Mouse (Mus musculus): ENCODE data around the gene Fam107b. TPM values are rescaled to one million over a fixed set of nuclear protein-coding genes. Genes with fewer than 3 reads are reported as not detected.

Gene Fam107b
- polyA plus RNA-seq, 1 experiment from 2014 or later = 21.8 TPM

GRCm38 (mm10) chr2:3723391-3724106, 153.3 kb downstream of the Fam107b start:
- H3K27ac ChIP-seq (ENCODE audit: low read depth, low read length) = no peak overlapping the region
- ATAC-seq = no peak
- H3K4me3 ChIP-seq (ENCODE audit: low read depth, low read length) = no peak overlapping the region
- peaks cover 4% of the 10 kb centered on the region; the same call in 1 of the 2 replicates for H3K4me1 ChIP-seq (replicated peaks; ENCODE audit: control insufficient read depth, insufficient read depth, low read length)
- no peaks in the 10 kb centered on the region for H3K9me3 ChIP-seq (ENCODE audit: control insufficient read depth)
- H3K9ac ChIP-seq (ENCODE audit: low read depth, low read length) = no peak overlapping the region
- no peak overlapping the region for H3K4me2 ChIP-seq (replicated peaks; ENCODE audit: low read depth)
- WGBS = 65% methylated on average over 8 of the region's 8 CpGs
- no peak for TF ChIP-seq CTCF (IDR thresholded peaks at IDR 0.05; ENCODE audit: low read depth)
- H3K36me3 ChIP-seq (ENCODE audit: control insufficient read depth, insufficient read depth) = no peaks in the 10 kb centered on the region
- no peaks in the 10 kb centered on the region for H3K27me3 ChIP-seq (replicated peaks; ENCODE audit: control insufficient read depth, insufficient read depth, low read length)

GRCm38 (mm10) chr2:3726501-3727078, 156.3 kb downstream of the Fam107b start:
- 0 out of 2 replicates have a peak, but pooled peaks have one; percentile 28 for ATAC-seq
- Histone ChIP-seq H3K27ac (ENCODE audit: low read depth, low read length) (0 out of 2 replicates have a peak overlapping the region, but pooled peaks have one; percentile 50), H3K4me1 (replicated peaks; ENCODE audit: control insufficient read depth, insufficient read depth, low read length) (peaks cover 4% of the 10 kb centered on the region; the same call in 1 of the 2 replicates), H3K4me2 (replicated peaks; ENCODE audit: low read depth) (0 out of 2 replicates have a peak overlapping the region, but pooled peaks have one; percentile 2), H3K4me3 (ENCODE audit: low read depth, low read length) (no peak overlapping the region), H3K9me3 (ENCODE audit: control insufficient read depth) (no peaks in the 10 kb centered on the region), H3K9ac (ENCODE audit: low read depth, low read length) (0 out of 2 replicates have a peak overlapping the region, but pooled peaks have one; percentile 32), H3K27me3 (replicated peaks; ENCODE audit: control insufficient read depth, insufficient read depth, low read length) (no peaks in the 10 kb centered on the region), H3K36me3 (ENCODE audit: control insufficient read depth, insufficient read depth) (no peaks in the 10 kb centered on the region)
- 43% methylated on average over 13 of the region's 13 CpGs for WGBS
- no peak for TF ChIP-seq CTCF (IDR thresholded peaks at IDR 0.05; ENCODE audit: low read depth)

GRCm38 (mm10) chr2:3727225-3727930, 157.1 kb downstream of the Fam107b start:
- Histone ChIP-seq H3K4me2 (replicated peaks; ENCODE audit: low read depth) (no peak overlapping the region), H3K27ac (ENCODE audit: low read depth, low read length) (no peak overlapping the region), H3K9me3 (ENCODE audit: control insufficient read depth) (no peaks in the 10 kb centered on the region), H3K36me3 (ENCODE audit: control insufficient read depth, insufficient read depth) (no peaks in the 10 kb centered on the region), H3K4me3 (ENCODE audit: low read depth, low read length) (no peak overlapping the region), H3K27me3 (replicated peaks; ENCODE audit: control insufficient read depth, insufficient read depth, low read length) (no peaks in the 10 kb centered on the region), H3K9ac (ENCODE audit: low read depth, low read length) (no peak overlapping the region), H3K4me1 (replicated peaks; ENCODE audit: control insufficient read depth, insufficient read depth, low read length) (peaks cover 4% of the 10 kb centered on the region; the same call in 1 of the 2 replicates)
- no peak for TF ChIP-seq CTCF (IDR thresholded peaks at IDR 0.05; ENCODE audit: low read depth)
- ATAC-seq = no peak
- WGBS = 67% methylated on average over 5 of the region's 5 CpGs

- H3K4me1 ChIP-seq (replicated peaks; ENCODE audit: control insufficient read depth, insufficient read depth, low read length) = peaks cover 4% of the 10 kb centered on the region; the same call in 1 of the 2 replicates
- no peaks in the 10 kb centered on the region for H3K36me3 ChIP-seq (ENCODE audit: control insufficient read depth, insufficient read depth)
- H3K9me3 ChIP-seq (ENCODE audit: control insufficient read depth) = no peaks in the 10 kb centered on the region
- no peaks in the 10 kb centered on the region for H3K27me3 ChIP-seq (replicated peaks; ENCODE audit: control insufficient read depth, insufficient read depth, low read length)
- WGBS = 89% methylated on average over 4 of the region's 4 CpGs
- H3K9ac ChIP-seq (ENCODE audit: low read depth, low read length) = no peak overlapping the region
- H3K27ac ChIP-seq (ENCODE audit: low read depth, low read length) = no peak overlapping the region
- no peak for TF ChIP-seq CTCF (IDR thresholded peaks at IDR 0.05; ENCODE audit: low read depth)
- no peak for ATAC-seq
- no peak overlapping the region for H3K4me3 ChIP-seq (ENCODE audit: low read depth, low read length)
- H3K4me2 ChIP-seq (replicated peaks; ENCODE audit: low read depth) = no peak overlapping the region
Observed at GRCm38 (mm10) chr2:3728090-3728489, 157.8 kb downstream of the Fam107b start.

GRCm38 (mm10) chr2:3729586-3729985, 159.3 kb downstream of the Fam107b start:
- 62% methylated on average over 3 of the region's 3 CpGs for WGBS
- no peak overlapping the region for H3K4me2 ChIP-seq (replicated peaks; ENCODE audit: low read depth)
- ATAC-seq = no peak
- no peak overlapping the region for H3K4me3 ChIP-seq (ENCODE audit: low read depth, low read length)
- H3K27ac ChIP-seq (ENCODE audit: low read depth, low read length) = no peak overlapping the region
- H3K36me3 ChIP-seq (ENCODE audit: control insufficient read depth, insufficient read depth) = no peaks in the 10 kb centered on the region
- no peak overlapping the region for H3K9ac ChIP-seq (ENCODE audit: low read depth, low read length)
- H3K4me1 ChIP-seq (replicated peaks; ENCODE audit: control insufficient read depth, insufficient read depth, low read length) = peaks cover 4% of the 10 kb centered on the region; the same call in 1 of the 2 replicates
- TF ChIP-seq CTCF (IDR thresholded peaks at IDR 0.05; ENCODE audit: low read depth) = no peak
- no peaks in the 10 kb centered on the region for H3K27me3 ChIP-seq (replicated peaks; ENCODE audit: control insufficient read depth, insufficient read depth, low read length)
- H3K9me3 ChIP-seq (ENCODE audit: control insufficient read depth) = no peaks in the 10 kb centered on the region

GRCm38 (mm10) chr2:3730744-3731143, 160.5 kb downstream of the Fam107b start:
- Histone ChIP-seq H3K4me1 (replicated peaks; ENCODE audit: control insufficient read depth, insufficient read depth, low read length) (peaks cover 4% of the 10 kb centered on the region; the same call in 1 of the 2 replicates), H3K36me3 (ENCODE audit: control insufficient read depth, insufficient read depth) (no peaks in the 10 kb centered on the region), H3K9me3 (ENCODE audit: control insufficient read depth) (no peaks in the 10 kb centered on the region), H3K4me3 (ENCODE audit: low read depth, low read length) (no peak overlapping the region), H3K4me2 (replicated peaks; ENCODE audit: low read depth) (no peak overlapping the region), H3K27ac (ENCODE audit: low read depth, low read length) (no peak overlapping the region), H3K27me3 (replicated peaks; ENCODE audit: control insufficient read depth, insufficient read depth, low read length) (no peaks in the 10 kb centered on the region), H3K9ac (ENCODE audit: low read depth, low read length) (no peak overlapping the region)
- no peak for TF ChIP-seq CTCF (IDR thresholded peaks at IDR 0.05; ENCODE audit: low read depth)
- no peak for ATAC-seq
- WGBS = 69% methylated on average over 10 of the region's 10 CpGs
